Mouse (Mus musculus): Measurements from ENCODE around the gene Vmn1r1. TPM values are rescaled to one million over a fixed set of nuclear protein-coding genes. Genes with fewer than 3 reads are reported as not detected.

Gene Vmn1r1
- polyA plus RNA-seq, 1 experiment from 2014 or later = not detected

DNA sequence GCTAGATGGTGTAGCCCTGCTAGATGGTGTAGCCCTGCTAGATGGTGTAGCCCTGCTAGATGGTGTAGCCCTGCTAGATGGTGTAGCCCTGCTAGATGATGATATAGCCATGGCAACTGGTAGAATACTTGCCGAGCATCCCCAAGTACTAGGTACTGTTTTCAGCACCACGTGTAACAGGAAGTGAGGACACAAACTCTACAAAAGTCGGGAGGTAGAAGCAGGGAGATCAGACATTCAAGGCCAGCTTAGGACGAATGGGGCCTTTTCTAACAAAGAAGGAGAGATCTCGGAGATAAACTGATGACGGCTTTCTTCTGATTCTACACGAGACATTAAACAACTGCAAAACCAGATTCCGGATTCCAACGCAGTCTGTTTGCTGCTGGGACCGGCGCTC is 54.1 kb downstream of the Vmn1r1 start:
- no peak overlapping the region for H3K4me3 ChIP-seq (ENCODE audit: low read depth, low read length)
- WGBS = 84% methylated on average over 11 of the region's 11 CpGs
- no peak for ATAC-seq (replicated peaks; ENCODE audit: low FRiP score)
- no peaks in the 10 kb centered on the region for H3K9me3 ChIP-seq (ENCODE audit: control insufficient read depth, low read length)
- H3K27me3 ChIP-seq (replicated peaks; ENCODE audit: control insufficient read depth, insufficient read depth, low read length) = no peaks in the 10 kb centered on the region
- H3K4me1 ChIP-seq (replicated peaks; ENCODE audit: control insufficient read depth, insufficient read depth, low read length) = 0 out of 2 replicates have a peak, but pooled peaks cover 2% of the 10 kb centered on the region
- no peak for DNase-seq (ENCODE audit: low spot score)
- H3K9ac ChIP-seq (ENCODE audit: low read depth, low read length) = no peak overlapping the region
- no peak overlapping the region for H3K27ac ChIP-seq (ENCODE audit: low read depth, low read length)
- H3K4me2 ChIP-seq = no peak overlapping the region
- no peaks in the 10 kb centered on the region for H3K36me3 ChIP-seq (ENCODE audit: control insufficient read depth, insufficient read depth, low read length)

GRCm38 (mm10) chr1:182108397-182109099 is 55.7 kb downstream of the Vmn1r1 start:
- Histone ChIP-seq H3K9me3 (ENCODE audit: control insufficient read depth, low read length) (no peaks in the 10 kb centered on the region), H3K27me3 (replicated peaks; ENCODE audit: control insufficient read depth, insufficient read depth, low read length) (no peaks in the 10 kb centered on the region), H3K4me2 (no peak overlapping the region), H3K4me3 (ENCODE audit: low read depth, low read length) (no peak overlapping the region), H3K9ac (ENCODE audit: low read depth, low read length) (no peak overlapping the region), H3K36me3 (ENCODE audit: control insufficient read depth, insufficient read depth, low read length) (no peaks in the 10 kb centered on the region), H3K4me1 (replicated peaks; ENCODE audit: control insufficient read depth, insufficient read depth, low read length) (0 out of 2 replicates have a peak, but pooled peaks cover 2% of the 10 kb centered on the region), H3K27ac (ENCODE audit: low read depth, low read length) (no peak overlapping the region)
- ATAC-seq (replicated peaks; ENCODE audit: low FRiP score) (no peak), DNase-seq (ENCODE audit: low spot score) (no peak)
- 44% methylated on average over 13 of the region's 13 CpGs for WGBS

DNA sequence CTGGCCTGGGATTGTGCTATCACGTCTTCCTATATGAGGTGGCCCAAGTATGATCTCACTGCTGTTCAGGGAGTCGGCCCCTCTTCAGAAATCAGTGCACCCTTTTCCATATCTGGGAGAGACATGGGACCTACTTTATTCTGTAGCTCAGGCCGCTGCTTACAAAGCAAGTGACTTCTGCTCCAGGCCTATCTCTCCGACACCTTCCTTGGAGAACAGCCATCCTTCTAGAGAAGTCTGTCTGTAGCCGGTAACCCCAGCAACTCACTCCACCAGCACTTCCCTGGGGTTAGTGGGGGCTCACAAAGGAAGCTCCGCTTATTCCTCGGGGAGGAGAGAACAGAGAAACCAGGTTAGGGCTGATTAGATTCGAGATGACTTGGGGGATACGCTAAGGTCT is 57.0 kb downstream of the Vmn1r1 start:
- ATAC-seq (replicated peaks; ENCODE audit: low FRiP score) (no peak), DNase-seq (ENCODE audit: low spot score) (no peak)
- Histone ChIP-seq H3K9me3 (ENCODE audit: control insufficient read depth, low read length) (no peaks in the 10 kb centered on the region), H3K27me3 (replicated peaks; ENCODE audit: control insufficient read depth, insufficient read depth, low read length) (no peaks in the 10 kb centered on the region), H3K4me2 (no peak overlapping the region), H3K4me3 (ENCODE audit: low read depth, low read length) (no peak overlapping the region), H3K36me3 (ENCODE audit: control insufficient read depth, insufficient read depth, low read length) (no peaks in the 10 kb centered on the region), H3K9ac (ENCODE audit: low read depth, low read length) (no peak overlapping the region), H3K4me1 (replicated peaks; ENCODE audit: control insufficient read depth, insufficient read depth, low read length) (peaks cover 5% of the 10 kb centered on the region), H3K27ac (ENCODE audit: low read depth, low read length) (no peak overlapping the region)
- WGBS = 76% methylated on average over 9 of the region's 9 CpGs

DNA sequence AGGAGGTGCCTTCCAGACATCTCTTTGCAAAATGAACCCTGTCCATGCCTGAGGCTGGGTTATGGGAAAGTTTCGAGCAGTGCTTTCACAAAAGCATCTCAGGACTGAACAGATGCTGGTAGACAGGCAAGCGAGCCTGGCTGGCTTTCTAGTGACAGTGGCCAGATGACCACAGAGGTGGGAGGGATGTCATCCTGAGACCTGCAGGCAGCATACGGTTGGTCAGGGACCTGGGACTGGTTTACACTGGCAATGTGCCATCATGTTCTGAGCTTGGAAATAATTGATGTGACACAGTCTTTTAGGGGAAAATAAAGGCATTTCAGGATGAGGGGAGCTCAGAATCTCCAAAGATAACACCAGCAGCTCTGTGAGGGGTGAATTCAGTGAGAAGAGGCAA is 59.3 kb downstream of the Vmn1r1 start:
- DNase-seq (ENCODE audit: low spot score) (no peak), ATAC-seq (replicated peaks; ENCODE audit: low FRiP score) (no peak)
- H3K9me3 ChIP-seq (ENCODE audit: control insufficient read depth, low read length) = no peaks in the 10 kb centered on the region
- WGBS = 50% methylated on average over 3 of the region's 3 CpGs
- H3K27ac ChIP-seq (ENCODE audit: low read depth, low read length) = no peak overlapping the region
- H3K4me3 ChIP-seq (ENCODE audit: low read depth, low read length) = no peak overlapping the region
- no peaks in the 10 kb centered on the region for H3K27me3 ChIP-seq (replicated peaks; ENCODE audit: control insufficient read depth, insufficient read depth, low read length)
- H3K36me3 ChIP-seq (ENCODE audit: control insufficient read depth, insufficient read depth, low read length) = no peaks in the 10 kb centered on the region
- H3K4me2 ChIP-seq = no peak overlapping the region
- H3K4me1 ChIP-seq (replicated peaks; ENCODE audit: control insufficient read depth, insufficient read depth, low read length) = peaks cover 5% of the 10 kb centered on the region
- no peak overlapping the region for H3K9ac ChIP-seq (ENCODE audit: low read depth, low read length)

Other genes starting within 250 kb of the Vmn1r1 start
- 6.4 and 7.6 TPM in 2 replicates for gene Enah, start 144.5 kb downstream of the Vmn1r1 start, polyA plus RNA-seq (2014; fragmentation: Nextera tagmentation; extraction: Ambion mirVana)
- 147 and 160 TPM in 2 replicates for gene Srp9, start 39.7 kb downstream of the Vmn1r1 start, polyA plus RNA-seq (2014; fragmentation: Nextera tagmentation; extraction: Ambion mirVana)
- 129 and 132 TPM in 2 replicates for gene Degs1, start 118.3 kb upstream of the Vmn1r1 start, polyA plus RNA-seq (2014; fragmentation: Nextera tagmentation; extraction: Ambion mirVana)
- 14.8 and 18.0 TPM in 2 replicates for gene Fbxo28, start 177.1 kb upstream of the Vmn1r1 start, polyA plus RNA-seq (2014; fragmentation: Nextera tagmentation; extraction: Ambion mirVana)
- 12.3 and 14.0 TPM in 2 replicates for gene Trp53bp2, start 244.7 kb upstream of the Vmn1r1 start, polyA plus RNA-seq (2014; fragmentation: Nextera tagmentation; extraction: Ambion mirVana)

Measured in liver, embryonic 11.5 days (tissue).